Mouse (Mus musculus) lung, adult 2 months (tissue): ENCODE results near the gene Hic1.

ENCODE experiments used
- CTCF ChIP-seq: fragments of 200-500 bp; IDR thresholded peaks from 2 replicates; pipeline ENCODE4 v1.5.1; 2011; ENCODE audit warnings: mild to moderate bottlenecking, low read length, control low read depth; ENCODE audit not compliant: insufficient read depth
- POLR2A ChIP-seq: fragments of 200-500 bp; IDR thresholded peaks from 2 replicates; pipeline ENCODE4 v1.6.1; 2011; ENCODE audit warnings: low read depth, mild to moderate bottlenecking, control low read depth, low read length, borderline replicate concordance; ENCODE audit errors: extremely low read depth

DNA sequence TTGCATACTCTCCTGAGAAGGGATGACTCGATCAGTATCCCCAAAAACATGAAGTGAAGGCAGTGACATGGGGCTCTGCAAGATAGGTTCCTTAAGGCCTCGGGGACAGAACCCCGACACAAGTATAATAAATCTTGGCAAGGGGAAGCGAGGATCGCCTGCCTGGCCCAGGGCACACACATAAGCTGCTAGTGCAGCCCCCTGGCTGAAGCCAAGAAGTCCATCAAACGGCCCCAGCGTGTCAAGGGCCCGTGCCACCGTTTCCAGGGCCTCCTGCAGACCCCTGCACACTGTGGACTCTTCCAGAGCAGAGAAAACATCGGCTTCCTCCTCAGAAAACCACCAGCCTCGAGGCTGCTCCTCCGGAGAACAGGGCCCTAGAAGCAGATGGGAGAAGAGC is 8.7 kb upstream of the Hic1 start:
- TF ChIP-seq CTCF: no peak
- TF ChIP-seq POLR2A: no peak
